Mouse (Mus musculus) small intestine, adult 2 months (tissue): ENCODE results near the gene Tle3. TPM values are rescaled to one million over a fixed set of nuclear protein-coding genes. Genes with fewer than 3 reads are reported as not detected.

ENCODE experiments used
- H3K27ac ChIP-seq: fragments of 200-500 bp; 2 replicates; pipeline ENCODE4 v1.5.1; 2012; ENCODE audit warnings: low read depth, low read length, control low read depth, inconsistent platforms; ENCODE audit not compliant: insufficient read depth
- H3K27me3 ChIP-seq: fragments of 200-500 bp; 2 replicates; pipeline ENCODE4 v1.6.1; 2012; ENCODE audit warnings: mild to moderate bottlenecking, moderate library complexity, low read length, inconsistent platforms; ENCODE audit not compliant: control insufficient read depth, insufficient read depth
- H3K36me3 ChIP-seq: fragments of 200-500 bp; 2 replicates; pipeline ENCODE4 v1.6.1; 2012; ENCODE audit warnings: mild to moderate bottlenecking, low read length, control low read depth, inconsistent platforms; ENCODE audit not compliant: control insufficient read depth, insufficient read depth
- H3K4me1 ChIP-seq: fragments of 200-500 bp; 2 replicates; pipeline ENCODE4 v1.6.1; 2012; ENCODE audit warnings: low read length, inconsistent platforms, mixed read lengths; ENCODE audit not compliant: control insufficient read depth, insufficient read depth, insufficient read length
- H3K4me3 ChIP-seq: fragments of 200-500 bp; 2 replicates; pipeline ENCODE4 v1.5.1; 2012; ENCODE audit warnings: low read depth, mild to moderate bottlenecking, control low read depth, inconsistent platforms, low read length, moderate library complexity
- CTCF ChIP-seq: fragments of 200-500 bp; IDR thresholded peaks from 2 replicates; pipeline ENCODE4 v1.5.1; 2012; ENCODE audit warnings: low read depth, mild to moderate bottlenecking, control low read depth, inconsistent platforms, low read length, moderate library complexity, mixed read lengths; ENCODE audit not compliant: insufficient replicate concordance, insufficient read length; ENCODE audit errors: extremely low read depth
- POLR2A ChIP-seq: fragments of 200-500 bp; IDR thresholded peaks from 2 replicates; pipeline ENCODE4 v1.6.1; 2012; ENCODE audit warnings: low read depth, mild to moderate bottlenecking, control low read depth, inconsistent platforms, low read length, moderate library complexity
- WGBS: fragments of 180-500 bp; shearing (Covaris S2); methylation state at CpG from one replicate; pipeline ENCODE4 v1.1.7; 2018; 5-methylcytosine and 5-hydroxymethylcytosine counted together
- polyA plus RNA-seq: library from polyadenylated mRNA; depleted of rRNA; stranded (reverse); fragments of >200 nt; gene quantifications from 2 replicates; pipeline ENCODE4 v1.2.3, GENCODE M21; 2012

Tle3 gene
- polyA plus RNA-seq, 1 experiment = 136 TPM

- Histone ChIP-seq H3K4me1 (peaks cover 44% of the 10 kb centered on the region), H3K4me3 (no peak overlapping the region), H3K27ac (no peak overlapping the region), H3K27me3 (no peaks in the 10 kb centered on the region), H3K36me3 (peaks cover 37% of the 10 kb centered on the region)
- 34% methylated on average over 8 of the region's 8 CpGs for WGBS
- TF ChIP-seq CTCF = no peak
- no peak for TF ChIP-seq POLR2A
These were observed 10.5 kb downstream of the Tle3 start for GRCm38 (mm10) chr9:61382595-61383186.

DNA sequence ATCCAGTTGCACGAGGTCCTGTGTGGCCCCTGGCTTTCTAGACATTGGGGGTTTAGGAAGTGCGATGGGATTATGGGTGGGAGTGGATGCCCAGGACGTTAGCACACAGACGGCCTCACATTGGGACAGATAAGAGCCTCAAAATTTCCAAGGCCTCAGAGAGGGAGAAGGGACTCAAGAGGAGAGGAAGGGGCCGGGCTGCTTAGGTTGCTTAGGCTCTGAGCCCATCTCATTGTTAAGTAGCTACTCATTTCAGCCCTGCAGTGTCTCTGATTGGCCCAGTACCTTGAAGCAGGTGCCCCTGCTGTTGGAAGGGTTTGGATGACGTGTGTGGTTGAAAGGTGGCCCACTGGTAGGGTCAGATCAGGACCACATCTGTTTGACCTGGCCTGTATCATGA is 11.9 kb downstream of the Tle3 start:
- Histone ChIP-seq H3K27me3 (no peaks in the 10 kb centered on the region), H3K27ac (no peak overlapping the region), H3K36me3 (peaks cover 35% of the 10 kb centered on the region), H3K4me1 (peaks cover 44% of the 10 kb centered on the region), H3K4me3 (no peak overlapping the region)
- 91% methylated on average over 6 of the region's 6 CpGs for WGBS
- TF ChIP-seq POLR2A = no peak
- TF ChIP-seq CTCF = no peak

- peaks cover 32% of the 10 kb centered on the region for H3K36me3 ChIP-seq
- no peak overlapping the region for H3K4me3 ChIP-seq
- H3K27ac ChIP-seq = no peak overlapping the region
- 88% methylated on average over 16 of the region's 16 CpGs for WGBS
- H3K27me3 ChIP-seq = no peaks in the 10 kb centered on the region
- H3K4me1 ChIP-seq = peaks cover 41% of the 10 kb centered on the region
- TF ChIP-seq CTCF (no peak), POLR2A (no peak)
These were observed 12.7 kb downstream of the Tle3 start for GRCm38 (mm10) chr9:61384646-61385443.

DNA sequence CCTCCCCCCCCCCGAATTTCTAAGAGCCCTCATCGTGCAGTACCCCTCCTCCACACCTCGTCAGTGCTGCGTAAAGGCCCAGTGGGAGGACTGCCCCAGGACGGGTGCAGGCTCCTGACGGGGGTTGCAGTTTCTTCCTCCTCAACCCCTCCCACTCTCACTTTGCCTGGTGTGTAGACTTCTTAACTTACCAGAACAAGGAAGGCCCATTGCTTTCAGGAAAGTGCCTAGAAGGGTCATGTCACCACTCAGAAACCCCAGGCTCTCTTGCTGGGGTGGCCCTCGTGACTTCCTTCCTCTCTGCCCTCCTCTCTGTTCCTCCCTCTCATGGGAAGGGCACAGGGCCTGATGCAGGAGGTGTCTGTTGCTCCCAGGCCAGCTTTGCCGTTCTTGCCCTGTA is 13.6 kb downstream of the Tle3 start:
- H3K4me3 ChIP-seq = no peak overlapping the region
- peaks cover 42% of the 10 kb centered on the region for H3K4me1 ChIP-seq
- TF ChIP-seq CTCF (no peak), POLR2A (no peak)
- no peaks in the 10 kb centered on the region for H3K27me3 ChIP-seq
- whole genome bisulfite sequencing = 72% methylated on average over 8 of the region's 8 CpGs
- H3K36me3 ChIP-seq = peaks cover 34% of the 10 kb centered on the region
- H3K27ac ChIP-seq = no peak overlapping the region

DNA sequence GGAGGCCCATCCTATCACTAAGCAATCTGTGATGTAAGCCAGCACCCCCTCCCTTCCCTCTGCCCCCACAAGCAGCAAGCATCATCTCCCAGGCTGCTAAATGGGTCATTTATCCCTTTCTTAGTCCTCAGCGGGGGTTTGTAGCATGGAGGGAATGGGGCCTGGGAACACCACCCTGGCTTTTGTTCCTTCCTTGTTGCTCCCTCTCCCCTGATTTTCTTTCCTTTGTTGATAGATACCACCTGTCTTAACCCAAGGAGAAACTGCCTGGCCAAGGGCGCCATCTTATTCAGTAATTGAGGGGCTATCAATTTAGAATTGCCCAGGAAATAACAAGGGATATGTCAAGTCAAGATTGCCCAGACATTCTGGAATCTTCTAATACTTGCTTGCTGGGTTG is 14.1 kb downstream of the Tle3 start:
- Histone ChIP-seq H3K4me1 (peaks cover 42% of the 10 kb centered on the region), H3K36me3 (peaks cover 33% of the 10 kb centered on the region), H3K27ac (no peak overlapping the region), H3K27me3 (no peaks in the 10 kb centered on the region), H3K4me3 (no peak overlapping the region)
- TF ChIP-seq CTCF (no peak), POLR2A (no peak)
- WGBS = 99% methylated on average over 2 of the region's 2 CpGs

- no peak overlapping the region for H3K27ac ChIP-seq
- peaks cover 27% of the 10 kb centered on the region for H3K36me3 ChIP-seq
- no peaks in the 10 kb centered on the region for H3K27me3 ChIP-seq
- WGBS = 88% methylated on average over 5 of the region's 5 CpGs
- TF ChIP-seq POLR2A (no peak), CTCF (no peak)
- H3K4me3 ChIP-seq = no peak overlapping the region
- H3K4me1 ChIP-seq = peaks cover 40% of the 10 kb centered on the region
These were observed 15.6 kb downstream of the Tle3 start for GRCm38 (mm10) chr9:61387797-61388196.

- peaks cover 39% of the 10 kb centered on the region for H3K4me1 ChIP-seq
- WGBS = 89% methylated on average over 12 of the region's 12 CpGs
These were observed 16.0 kb downstream of the Tle3 start for GRCm38 (mm10) chr9:61388214-61388613.

More at GRCm38 (mm10) chr9:61388214-61388613, 16.0 kb downstream of the Tle3 start:
- Histone ChIP-seq H3K27ac (no peak overlapping the region), H3K27me3 (no peaks in the 10 kb centered on the region), H3K36me3 (peaks cover 27% of the 10 kb centered on the region), H3K4me3 (no peak overlapping the region)
- TF ChIP-seq CTCF (no peak), POLR2A (no peak)
